Mouse (Mus musculus) myocyte (in vitro differentiated cells): ENCODE measurements around the gene Sohlh2.

ENCODE experiments used
- CEBPB ChIP-seq: IDR thresholded peaks from 2 replicates; pipeline ENCODE4 v1.6.1; 2011; ENCODE audit warnings: mild to moderate bottlenecking, moderate library complexity; ENCODE audit not compliant: poor library complexity, insufficient read depth, severe bottlenecking
- E2F4 ChIP-seq: IDR thresholded peaks from one replicate; pipeline ENCODE4 v1.6.1; 2011; ENCODE audit warnings: mild to moderate bottlenecking, control low read depth, moderate library complexity; ENCODE audit not compliant: insufficient read depth
- MAX ChIP-seq: IDR thresholded peaks from one replicate; pipeline ENCODE4 v1.6.1; 2011; ENCODE audit warnings: low read depth, mild to moderate bottlenecking, control low read depth
- MYOG ChIP-seq, 3 experiments: IDR thresholded peaks; one replicate each; pipeline ENCODE4 v1.6.1; 2011; ENCODE audit warnings: control low read depth in 2 of 3, low read depth in 2 of 3, mild to moderate bottlenecking in 2 of 3; ENCODE audit not compliant: insufficient read length in 2 of 3, control insufficient read depth in 1 of 3, insufficient read depth in 1 of 3
- POLR2A ChIP-seq: IDR thresholded peaks from one replicate; pipeline ENCODE4 v1.6.1; 2011; ENCODE audit warnings: low read depth, mild to moderate bottlenecking, control low read depth, moderate library complexity; ENCODE audit not compliant: insufficient read length
- POLR2AphosphoS2 ChIP-seq: IDR thresholded peaks from one replicate; pipeline ENCODE4 v1.6.1; 2011; ENCODE audit warnings: low read depth, control low read depth; ENCODE audit not compliant: insufficient read length
- SRF ChIP-seq: IDR thresholded peaks from one replicate; pipeline ENCODE4 v1.6.1; 2011; ENCODE audit warnings: low read depth; ENCODE audit not compliant: control insufficient read depth, insufficient read length
- TCF12 ChIP-seq: IDR thresholded peaks from one replicate; pipeline ENCODE4 v1.6.1; 2011; ENCODE audit warnings: mild to moderate bottlenecking, control low read depth; ENCODE audit not compliant: poor library complexity, insufficient read depth, severe bottlenecking
- USF1 ChIP-seq: IDR thresholded peaks from one replicate; pipeline ENCODE4 v1.6.1; 2011; ENCODE audit warnings: low read depth, mild to moderate bottlenecking, control low read depth, moderate library complexity

- TF ChIP-seq MAX (no peak), POLR2A (no peak), TCF12 (no peak), USF1 (no peak), POLR2AphosphoS2 (no peak), CEBPB (no peak), MYOG (IDR thresholded peaks at IDR 0.05; ENCODE audit: control insufficient read depth in 1 of 3, insufficient read depth in 1 of 3, insufficient read length in 2 of 3, low read depth in 2 of 3) (no peak), E2F4 (no peak), SRF (no peak)
These were observed 25.8 kb downstream of the Sohlh2 start for GRCm38 (mm10) chr3:55207665-55208064.
